Mouse (Mus musculus) kidney, embryonic 14.5 days (tissue): ENCODE measurements around the gene Gm14569. TPM values are rescaled to one million over a fixed set of nuclear protein-coding genes. Genes with fewer than 3 reads are reported as not detected.

Source experiments
- ATAC-seq: fragments of 200-750 bp; cut with Nextera tagmentation; 2 replicates; pipeline ENCODE4 v1.8.0; 2017; ENCODE audit warnings: moderate number of reproducible peaks, mild to moderate bottlenecking, moderate TSS enrichment, moderate library complexity; ENCODE audit not compliant: low FRiP score, low TSS enrichment
- H3K27ac ChIP-seq: fragments of 300-500 bp; sonication (generic); 2 replicates; pipeline ENCODE4 v1.5.1; 2014; ENCODE audit warnings: low read depth, mild to moderate bottlenecking, low read length, moderate library complexity, mixed read lengths
- H3K27me3 ChIP-seq: fragments of 300-500 bp; sonication (generic); 2 replicates; pipeline ENCODE4 v1.6.1; 2014; ENCODE audit warnings: mild to moderate bottlenecking, low read length; ENCODE audit not compliant: control insufficient read depth, insufficient read depth
- H3K36me3 ChIP-seq: fragments of 300-500 bp; sonication (generic); 2 replicates; pipeline ENCODE4 v1.6.1; 2014; ENCODE audit warnings: low read length, mixed read lengths; ENCODE audit not compliant: control insufficient read depth, insufficient read depth
- H3K4me1 ChIP-seq: fragments of 300-500 bp; sonication (generic); 2 replicates; pipeline ENCODE4 v1.6.1; 2014; ENCODE audit warnings: low read length, mixed read lengths; ENCODE audit not compliant: control insufficient read depth, insufficient read depth
- H3K4me2 ChIP-seq: fragments of 300-500 bp; sonication (generic); replicated peaks from 2 replicates; pipeline ENCODE4 v1.6.1; 2014; ENCODE audit warnings: low read depth, mild to moderate bottlenecking, low read length
- H3K4me3 ChIP-seq: fragments of 300-500 bp; sonication (generic); 2 replicates; pipeline ENCODE4 v1.5.1; 2014; ENCODE audit warnings: mild to moderate bottlenecking, low read length
- H3K9ac ChIP-seq: fragments of 300-500 bp; sonication (generic); 2 replicates; pipeline ENCODE4 v1.6.1; 2014; ENCODE audit warnings: low read depth, mild to moderate bottlenecking, low read length, moderate library complexity
- H3K9me3 ChIP-seq: fragments of 300-500 bp; sonication (generic); 2 replicates; pipeline ENCODE4 v1.6.1; 2016; ENCODE audit warnings: low read length; ENCODE audit not compliant: control insufficient read depth
- WGBS: fragments of 180-500 bp; shearing (Covaris S2); extraction: QIAGEN DNeasy Blood & Tissue Kit; methylation state at CpG from one replicate; pipeline ENCODE4 v1.1.7; 2014; 5-methylcytosine and 5-hydroxymethylcytosine counted together
- polyA plus RNA-seq: library from polyadenylated mRNA; unstranded; fragments of >200 nt; fragmentation: Nextera tagmentation; extraction: Ambion mirVana; gene quantifications from 2 replicates; pipeline ENCODE4 v1.2.1, GENCODE M21; 2014

Gm14569 gene
- not detected in 2 replicates for polyA plus RNA-seq

GRCm38 (mm10) chrX:36491730-36492129 lies at the start of gene Gm14569:
Gene Gm14569 (minus strand): TSS chrX:36491830.
- Histone ChIP-seq H3K9ac (no peak within 1 kb of the TSS), H3K27me3 (no peaks in the 10 kb centered on the region), H3K27ac (no peak within 1 kb of the TSS), H3K9me3 (no peaks in the 10 kb centered on the region), H3K4me3 (no peak within 1 kb of the TSS), H3K4me1 (no peaks in the 10 kb centered on the region), H3K36me3 (no peaks in the 10 kb centered on the region), H3K4me2 (no peak within 1 kb of the TSS)
- whole genome bisulfite sequencing = 95% methylated on average over 4 of the region's 4 CpGs
- ATAC-seq = no peak

- 23% methylated on average over 4 of the region's 4 CpGs for WGBS
- no peaks in the 10 kb centered on the region for H3K36me3 ChIP-seq
- ATAC-seq = no peak
- no peak overlapping the region for H3K9ac ChIP-seq
- H3K4me1 ChIP-seq = no peaks in the 10 kb centered on the region
- no peak overlapping the region for H3K4me2 ChIP-seq
- H3K4me3 ChIP-seq = no peak overlapping the region
- no peak overlapping the region for H3K27ac ChIP-seq
- H3K9me3 ChIP-seq = no peaks in the 10 kb centered on the region
- no peaks in the 10 kb centered on the region for H3K27me3 ChIP-seq
Measured at GRCm38 (mm10) chrX:36534514-36534913, 42.9 kb upstream of the Gm14569 start.

GRCm38 (mm10) chrX:36533744-36534143 lies 42.1 kb upstream of the Gm14569 start:
- H3K27ac ChIP-seq = no peak overlapping the region
- no peak overlapping the region for H3K4me3 ChIP-seq
- H3K27me3 ChIP-seq = no peaks in the 10 kb centered on the region
- no peaks in the 10 kb centered on the region for H3K4me1 ChIP-seq
- H3K9ac ChIP-seq = no peak overlapping the region
- ATAC-seq = no peak
- WGBS = 79% methylated on average over 4 of the region's 4 CpGs
- H3K4me2 ChIP-seq = no peak overlapping the region
- H3K9me3 ChIP-seq = no peaks in the 10 kb centered on the region
- no peaks in the 10 kb centered on the region for H3K36me3 ChIP-seq

- no peak for ATAC-seq
- H3K27me3 ChIP-seq = no peaks in the 10 kb centered on the region
- H3K9me3 ChIP-seq = no peaks in the 10 kb centered on the region
- no peak overlapping the region for H3K9ac ChIP-seq
- H3K4me1 ChIP-seq = no peaks in the 10 kb centered on the region
- H3K4me3 ChIP-seq = no peak overlapping the region
- 83% methylated on average over 5 of the region's 5 CpGs for WGBS
- H3K4me2 ChIP-seq = no peak overlapping the region
- H3K36me3 ChIP-seq = no peaks in the 10 kb centered on the region
- no peak overlapping the region for H3K27ac ChIP-seq
Measured at GRCm38 (mm10) chrX:36530251-36530650, 38.6 kb upstream of the Gm14569 start.

- WGBS = 67% methylated on average over 5 of the region's 5 CpGs
Measured at GRCm38 (mm10) chrX:36523729-36524128, 32.1 kb upstream of the Gm14569 start.

GRCm38 (mm10) chrX:36513726-36514125 lies 22.1 kb upstream of the Gm14569 start:
- no peak overlapping the region for H3K4me3 ChIP-seq

More at GRCm38 (mm10) chrX:36523729-36524128, 32.1 kb upstream of the Gm14569 start:
- Histone ChIP-seq H3K27me3 (no peaks in the 10 kb centered on the region), H3K4me1 (no peaks in the 10 kb centered on the region), H3K36me3 (no peaks in the 10 kb centered on the region), H3K4me2 (no peak overlapping the region), H3K4me3 (no peak overlapping the region), H3K9me3 (no peaks in the 10 kb centered on the region), H3K27ac (no peak overlapping the region), H3K9ac (no peak overlapping the region)
- no peak for ATAC-seq

GRCm38 (mm10) chrX:36513231-36513630 lies 21.6 kb upstream of the Gm14569 start:
- Histone ChIP-seq H3K9ac (no peak overlapping the region), H3K9me3 (no peaks in the 10 kb centered on the region), H3K27ac (no peak overlapping the region), H3K36me3 (no peaks in the 10 kb centered on the region), H3K27me3 (no peaks in the 10 kb centered on the region), H3K4me2 (no peak overlapping the region), H3K4me3 (no peak overlapping the region), H3K4me1 (no peaks in the 10 kb centered on the region)
- 67% methylated on average over 9 of the region's 9 CpGs for WGBS
- ATAC-seq = no peak

More at GRCm38 (mm10) chrX:36513726-36514125, 22.1 kb upstream of the Gm14569 start:
- Histone ChIP-seq H3K4me1 (no peaks in the 10 kb centered on the region), H3K36me3 (no peaks in the 10 kb centered on the region), H3K9ac (no peak overlapping the region), H3K27me3 (no peaks in the 10 kb centered on the region), H3K9me3 (no peaks in the 10 kb centered on the region), H3K4me2 (no peak overlapping the region), H3K27ac (no peak overlapping the region)
- WGBS = 53% methylated on average over 8 of the region's 8 CpGs
- no peak for ATAC-seq

- H3K9ac ChIP-seq = no peak overlapping the region
- no peak overlapping the region for H3K4me2 ChIP-seq
- 57% methylated on average over 6 of the region's 6 CpGs for WGBS
- H3K4me3 ChIP-seq = no peak overlapping the region
- H3K4me1 ChIP-seq = no peaks in the 10 kb centered on the region
- no peak overlapping the region for H3K27ac ChIP-seq
- H3K27me3 ChIP-seq = no peaks in the 10 kb centered on the region
- no peaks in the 10 kb centered on the region for H3K36me3 ChIP-seq
- no peak for ATAC-seq
- H3K9me3 ChIP-seq = no peaks in the 10 kb centered on the region
Measured at GRCm38 (mm10) chrX:36506863-36507262, 15.2 kb upstream of the Gm14569 start.

GRCm38 (mm10) chrX:36489506-36489905 lies 2.1 kb downstream of the Gm14569 start:
- ATAC-seq = no peak
- H3K27me3 ChIP-seq = no peaks in the 10 kb centered on the region
- no peak overlapping the region for H3K9ac ChIP-seq
- H3K4me3 ChIP-seq = no peak overlapping the region
- H3K36me3 ChIP-seq = no peaks in the 10 kb centered on the region
- no peaks in the 10 kb centered on the region for H3K4me1 ChIP-seq
- H3K4me2 ChIP-seq = no peak overlapping the region
- H3K9me3 ChIP-seq = no peaks in the 10 kb centered on the region
- no peak overlapping the region for H3K27ac ChIP-seq
- 38% methylated on average over 3 of the region's 3 CpGs for WGBS
